Mouse (Mus musculus): ENCODE data around the gene Bpi.

The Bpi gene

DNA sequence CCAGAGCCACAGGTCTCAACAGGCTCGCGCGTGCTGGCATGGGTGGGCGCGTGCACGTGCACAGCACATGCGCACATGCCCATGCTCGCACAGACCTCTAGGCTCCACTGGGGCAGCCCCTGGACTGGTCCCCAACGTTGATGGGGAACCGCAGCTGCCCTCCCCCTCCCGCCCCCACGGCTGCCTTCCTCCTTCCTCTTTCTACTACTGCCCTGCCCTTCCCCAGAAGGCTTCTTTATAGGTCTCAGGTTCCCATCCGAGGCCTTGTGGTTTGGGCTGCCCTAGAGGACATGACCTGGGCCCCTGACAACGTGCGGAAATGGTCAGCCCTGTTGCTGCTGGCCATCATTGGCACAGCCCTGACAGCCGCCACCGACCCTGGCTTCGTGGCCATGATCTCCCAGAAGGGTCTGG lies at the start of gene Bpi:
TSS of gene Bpi (plus strand) at position 90 of the 414 bp plus-strand sequence.
- no peak for DNase-seq

DNA sequence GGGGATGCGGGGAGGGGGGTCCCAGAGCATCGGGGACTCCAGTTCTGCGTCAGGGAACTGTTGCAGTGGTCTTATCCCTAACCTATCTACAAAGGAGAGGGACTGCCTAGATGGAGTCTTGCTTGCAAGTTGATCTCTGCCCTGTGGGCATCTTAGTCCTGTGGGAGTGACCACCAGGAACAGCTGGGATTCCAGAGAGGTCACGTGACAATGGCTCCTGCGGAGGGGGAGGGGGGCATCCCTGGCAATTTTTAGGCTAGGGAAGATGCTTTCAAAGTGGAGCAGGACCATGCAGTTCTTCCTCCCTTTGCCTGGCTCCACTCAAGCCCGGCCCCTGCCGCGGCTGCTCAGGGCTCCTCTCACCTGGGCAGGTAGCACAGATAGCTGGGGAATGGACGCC lies 48.1 kb upstream of the Bpi start:
- DNase-seq, result no peak

DNA sequence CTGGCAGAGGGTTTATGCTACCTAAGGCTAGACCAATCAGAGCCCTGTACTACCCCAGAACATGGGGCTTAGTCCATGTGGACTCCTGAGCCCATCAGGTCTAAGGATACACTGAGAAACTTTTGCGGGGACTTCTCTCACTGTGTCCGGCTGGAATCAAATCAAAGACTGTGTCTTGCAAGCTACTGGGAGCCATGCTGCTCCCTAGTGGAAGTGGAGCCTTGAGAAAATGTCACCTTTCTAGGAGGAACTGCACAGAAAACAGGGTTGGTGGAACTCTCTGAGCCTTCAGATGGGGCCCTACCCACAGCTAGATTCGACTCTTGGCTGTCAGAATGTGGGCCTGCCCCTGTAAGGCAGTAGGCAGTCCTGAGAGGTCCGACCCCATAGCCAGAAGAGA lies 47.4 kb upstream of the Bpi start:
- DNase-seq, result peak; percentile 42

DNA sequence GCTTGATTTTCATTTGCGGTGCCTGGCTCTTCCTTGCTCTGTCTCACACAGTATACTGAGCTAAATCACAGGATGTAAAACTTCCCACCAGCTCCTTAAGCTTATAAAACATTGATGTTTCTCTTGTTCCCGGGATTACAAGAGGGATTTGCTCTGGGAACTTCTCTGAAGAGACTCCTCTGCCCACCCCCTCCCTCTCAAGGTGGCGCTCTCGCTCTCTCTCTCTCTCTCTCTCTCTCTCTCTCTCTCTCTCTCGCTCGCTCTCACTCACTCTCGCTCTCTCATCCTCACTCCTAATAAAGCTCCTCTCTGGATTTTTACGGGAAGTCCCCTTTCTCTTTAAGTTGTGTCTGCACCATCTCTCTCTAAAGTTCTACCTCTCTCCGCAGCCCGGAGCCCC lies 46.9 kb upstream of the Bpi start:
- DNase-seq, result no peak

DNA sequence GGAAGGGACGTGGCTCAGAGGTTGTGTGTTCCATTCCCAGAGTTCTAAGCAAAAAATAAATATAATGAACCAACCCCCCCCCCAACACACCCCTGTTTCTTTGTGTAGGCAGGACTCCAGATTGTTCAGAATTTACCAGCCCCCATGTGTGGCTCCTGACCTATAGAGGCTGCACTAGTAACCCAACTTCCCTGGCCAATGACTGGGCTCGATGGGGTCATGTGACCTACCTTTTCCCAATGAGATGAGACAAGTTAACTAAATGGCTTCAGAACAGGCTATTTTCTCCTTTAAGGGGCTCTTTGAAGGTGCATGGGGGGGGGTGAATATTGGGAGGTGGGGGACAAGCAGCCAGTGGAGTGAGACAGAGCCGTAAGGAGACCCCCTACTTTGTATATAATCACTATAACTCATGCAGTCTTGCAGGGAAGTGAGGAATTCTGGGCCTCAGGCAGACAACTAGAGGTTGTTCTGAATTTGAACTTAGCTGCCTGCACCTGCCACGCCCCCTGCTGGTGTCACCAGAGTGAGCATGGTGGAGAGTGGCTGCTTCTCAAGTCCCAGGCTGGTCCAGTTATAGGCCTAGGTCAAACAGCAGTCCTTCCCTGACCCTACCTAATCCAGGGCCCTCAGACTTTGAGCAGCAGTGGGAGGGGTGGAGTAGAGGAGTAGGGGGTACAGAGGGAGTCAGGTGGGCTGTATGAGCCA lies 46.0 kb upstream of the Bpi start:
- peak; percentile 11 for DNase-seq

DNA sequence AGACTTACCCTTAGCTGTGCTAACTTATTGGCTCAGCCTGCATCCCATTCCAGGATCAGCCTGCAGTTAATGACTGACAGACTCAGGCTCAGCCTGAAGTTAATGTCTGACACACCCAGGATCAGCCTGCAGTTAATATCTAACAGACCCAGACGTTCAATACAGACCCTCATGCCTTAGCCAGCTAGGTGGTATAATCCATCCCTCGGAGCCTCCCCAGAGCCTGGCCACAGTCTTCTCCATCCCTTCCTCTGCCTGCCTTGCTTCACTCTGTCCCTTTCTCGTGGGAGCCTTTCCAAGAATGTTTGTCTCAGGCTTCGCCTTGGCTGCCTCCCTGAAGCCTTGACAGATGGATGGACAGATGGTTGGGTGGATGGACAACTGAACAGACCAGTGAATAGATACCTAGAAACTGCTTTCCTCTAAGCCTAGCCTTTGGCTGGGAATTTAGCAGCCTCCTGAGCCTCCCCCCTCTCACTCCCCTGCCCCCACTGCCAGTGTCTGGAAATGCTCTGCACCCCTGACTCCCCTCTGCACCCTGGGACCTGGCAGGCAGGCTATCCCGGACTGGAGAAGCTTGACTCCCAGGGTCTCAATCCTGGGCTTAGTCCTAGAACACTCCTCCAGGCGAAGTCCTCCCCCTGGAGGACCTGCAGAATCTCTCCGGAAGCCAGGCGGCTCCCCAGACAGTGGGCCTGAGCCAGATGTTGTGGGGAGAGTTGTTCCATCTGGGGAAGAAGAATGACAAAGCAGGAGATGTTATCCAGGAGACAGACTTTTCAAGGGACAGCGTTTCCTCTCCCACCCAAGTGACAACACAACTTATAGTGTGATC lies 42.4 kb upstream of the Bpi start:
- DNase-seq, result no peak

DNA sequence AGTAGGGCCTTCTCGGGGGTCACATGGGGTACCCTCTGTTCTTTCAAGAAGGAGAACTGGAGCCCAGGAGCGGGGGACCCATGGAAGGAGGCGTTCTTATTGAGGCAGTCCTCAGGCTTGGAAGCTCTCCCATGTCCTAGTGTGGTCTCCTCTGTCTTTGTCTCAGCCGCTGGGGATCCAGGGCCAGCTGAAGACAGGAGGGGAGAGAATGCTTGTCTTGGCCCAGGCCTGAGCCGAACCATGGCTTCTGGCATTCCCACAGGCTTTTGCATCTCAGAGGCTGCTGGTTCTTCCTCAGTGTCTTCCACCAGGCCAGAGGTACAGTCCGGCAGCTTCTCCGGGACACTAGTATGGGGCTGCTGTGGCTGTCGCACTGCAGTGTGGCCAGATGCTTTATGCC lies 41.4 kb upstream of the Bpi start:
- no peak for DNase-seq

DNA sequence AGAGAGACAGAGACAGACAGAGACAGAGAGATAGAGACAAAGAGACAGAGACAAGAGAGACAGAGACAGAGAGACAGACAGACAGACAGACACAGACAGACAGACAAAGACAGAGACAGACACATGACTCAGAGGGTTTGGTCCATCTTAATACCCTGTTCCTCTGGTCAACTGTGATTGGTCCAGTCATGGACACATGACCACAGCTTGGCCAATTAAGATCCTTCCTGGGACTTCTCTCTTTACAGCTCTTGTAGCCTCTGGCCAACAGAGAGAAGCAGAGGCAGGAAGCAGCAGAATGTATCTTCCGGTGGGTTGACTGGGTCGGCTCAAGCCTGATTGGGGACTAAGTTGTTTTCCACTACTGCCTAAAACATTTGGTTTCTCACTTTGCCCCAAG lies 38.3 kb upstream of the Bpi start:
- no peak for DNase-seq

DNA sequence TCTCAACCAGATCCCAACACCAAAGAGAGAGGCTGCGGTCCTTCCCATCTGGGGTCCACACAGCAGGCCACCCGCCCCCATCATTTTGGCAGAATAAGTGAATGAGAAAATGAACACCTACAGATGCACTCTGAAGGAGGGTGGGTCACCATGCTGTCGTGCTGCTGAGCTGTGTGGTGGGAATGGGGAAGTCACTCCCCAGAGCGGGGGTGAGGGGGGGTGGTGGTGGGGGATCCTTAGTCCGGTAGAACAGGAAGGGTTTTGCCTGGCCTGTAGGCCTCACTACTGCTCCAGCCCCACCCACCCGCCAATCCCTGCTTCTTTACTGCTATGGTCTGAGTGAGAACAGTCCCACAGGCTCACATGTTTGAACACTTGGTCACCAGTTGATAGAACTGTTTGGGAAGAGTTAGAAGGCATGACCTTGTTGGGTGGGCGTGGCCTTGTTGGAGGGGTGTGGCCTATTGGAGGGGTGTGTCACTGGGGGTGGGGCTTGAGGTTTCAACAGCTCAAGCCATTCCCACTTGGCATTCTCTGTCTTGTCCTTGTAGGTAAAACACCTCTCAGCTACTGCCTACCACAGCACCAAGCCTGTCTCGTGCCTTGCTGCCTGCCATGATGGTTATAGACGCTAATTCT lies 36.3 kb upstream of the Bpi start:
- no peak for DNase-seq

DNA sequence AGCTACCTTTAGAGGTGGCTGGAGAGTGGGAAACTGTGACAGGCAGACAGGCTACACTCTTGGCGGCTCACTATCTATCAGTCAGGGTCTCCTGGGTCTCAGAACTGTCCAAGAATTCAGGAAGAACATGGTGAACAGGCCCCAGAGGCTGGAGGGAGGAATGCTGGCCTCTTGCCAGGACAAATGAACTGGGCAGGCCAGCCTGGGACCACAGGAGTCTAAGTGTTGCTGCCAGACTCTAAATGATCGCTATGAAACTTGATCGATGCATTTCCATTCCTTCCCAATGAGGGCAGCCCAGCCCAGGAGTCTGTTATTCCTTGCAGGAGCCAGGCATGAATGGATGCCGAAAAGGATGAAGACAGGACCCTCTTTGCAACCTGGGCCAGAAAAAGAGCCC lies 35.2 kb upstream of the Bpi start:
- no peak for DNase-seq

DNA sequence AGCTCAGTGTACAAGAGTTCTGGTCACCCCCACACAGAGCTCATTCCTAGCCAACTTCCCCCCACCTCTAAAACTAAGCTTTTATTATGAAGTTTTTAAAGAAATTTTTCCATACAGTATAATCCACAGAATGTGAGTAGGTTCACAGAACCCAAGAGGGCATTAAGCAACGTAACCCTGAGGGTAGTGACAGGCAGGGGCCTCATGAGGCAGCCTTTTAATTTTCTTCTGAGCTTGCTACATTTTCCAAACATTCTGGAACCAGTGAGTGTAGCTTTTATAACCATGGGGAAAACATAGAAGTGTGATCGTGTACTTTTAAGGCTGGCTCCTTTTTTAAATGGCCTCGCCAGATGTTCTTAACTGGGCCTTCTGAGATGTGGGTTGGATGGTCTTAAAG lies 34.4 kb upstream of the Bpi start:
- no peak for DNase-seq

DNA sequence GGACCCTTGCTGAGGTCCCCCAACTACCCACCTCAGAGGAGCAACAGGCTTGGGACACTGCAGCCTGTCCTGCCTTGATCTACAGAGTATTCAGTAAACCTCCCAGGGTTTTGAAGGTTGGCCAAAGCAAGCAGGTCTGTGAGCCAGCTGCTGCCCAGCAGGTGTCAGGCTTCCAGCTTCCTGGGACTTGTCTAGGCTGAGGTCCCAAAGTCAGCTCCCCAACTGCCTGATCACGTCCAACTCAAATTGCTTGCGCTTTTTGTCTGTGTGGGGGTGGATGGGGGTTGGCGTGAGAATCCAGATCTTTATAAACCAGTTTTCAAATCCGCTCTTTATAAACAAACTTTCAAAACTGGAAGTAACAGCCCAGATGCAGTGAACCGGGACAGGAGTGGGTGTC lies 32.6 kb upstream of the Bpi start:
- no peak for DNase-seq

DNA sequence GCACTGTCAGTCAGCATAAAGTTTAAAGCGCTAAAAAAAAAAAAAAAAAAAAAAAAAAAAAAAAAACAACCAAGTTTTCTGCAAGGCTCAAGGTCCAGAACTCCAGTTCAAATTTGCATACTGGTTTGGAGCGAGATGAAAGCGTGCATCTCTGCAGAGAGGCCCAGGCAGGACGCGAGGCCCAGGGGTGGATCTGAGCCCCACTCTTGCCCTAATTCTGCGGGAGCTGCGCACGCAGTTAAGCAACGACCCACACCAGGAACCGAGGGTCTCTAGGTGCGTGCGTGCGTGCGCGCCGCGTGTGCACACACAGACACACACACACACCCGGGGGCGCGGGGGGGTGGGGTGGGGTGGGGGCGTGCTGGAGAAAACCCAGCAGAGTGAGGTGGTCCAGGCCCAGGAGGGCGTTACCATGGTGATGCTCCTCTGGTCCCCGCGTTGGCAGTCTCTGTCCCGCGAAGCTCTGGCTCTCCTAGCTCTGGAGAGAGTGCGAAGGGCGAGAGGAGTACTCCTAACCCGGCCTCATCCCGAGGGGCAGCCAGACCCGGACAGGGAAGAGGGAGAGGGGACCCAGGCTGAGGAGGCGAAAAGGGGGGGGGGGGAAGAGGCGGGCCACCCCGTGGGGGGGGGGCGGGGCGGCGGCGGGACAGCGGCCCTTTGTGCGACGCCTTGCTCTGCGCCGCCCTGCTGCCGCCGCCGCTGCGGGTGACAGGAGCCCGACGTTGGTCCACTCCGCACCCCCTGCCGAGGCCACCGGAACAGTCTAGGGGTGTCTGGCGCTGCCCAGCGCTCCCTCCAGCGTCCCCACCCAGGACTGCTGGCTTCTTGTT lies 29.0 kb upstream of the Bpi start, which contains the start of gene D630003M21Rik:
TSS of gene D630003M21Rik (minus strand) at position 553 of the 833 bp plus-strand sequence.
- no peak for DNase-seq

DNA sequence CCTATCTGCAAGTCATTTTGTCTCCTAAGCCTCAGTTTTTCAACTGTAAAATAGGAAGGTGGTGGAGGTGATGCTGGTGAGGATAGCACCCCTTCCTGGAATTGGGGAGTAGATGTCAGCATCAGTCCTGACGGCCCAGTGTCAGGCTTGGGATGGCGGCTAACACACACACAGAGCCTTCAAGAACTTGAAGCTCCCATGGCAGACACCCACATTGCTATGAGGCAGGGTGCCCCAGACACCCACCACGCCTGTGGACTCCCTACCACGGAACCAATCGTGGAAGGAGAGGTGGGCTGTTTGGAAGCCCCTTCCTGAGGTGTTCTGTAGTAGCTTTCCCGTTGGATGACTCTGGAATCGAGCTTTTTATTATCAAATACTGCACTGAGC lies 28.4 kb upstream of the Bpi start:
- DNase-seq, result no peak

DNA sequence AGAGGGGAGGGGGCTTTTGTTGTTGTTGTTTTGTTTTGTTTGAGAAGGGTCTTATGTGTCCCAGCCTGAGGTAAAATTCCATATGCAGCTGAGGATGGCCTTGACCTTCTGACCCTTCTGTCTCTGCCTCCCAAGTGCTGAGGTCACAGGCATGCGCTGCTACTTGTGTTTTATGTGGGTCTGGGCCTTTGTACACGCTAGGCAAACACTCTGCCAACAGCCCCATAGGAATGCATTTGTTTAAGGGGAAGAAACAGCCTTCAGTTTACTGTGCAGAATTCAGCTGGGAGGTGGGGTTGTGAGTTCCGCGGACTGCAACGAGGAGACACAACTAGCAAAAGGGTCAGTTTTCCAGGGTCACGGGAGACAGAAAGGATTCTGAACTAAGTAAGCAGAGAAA lies 27.3 kb upstream of the Bpi start:
- no peak for DNase-seq

DNA sequence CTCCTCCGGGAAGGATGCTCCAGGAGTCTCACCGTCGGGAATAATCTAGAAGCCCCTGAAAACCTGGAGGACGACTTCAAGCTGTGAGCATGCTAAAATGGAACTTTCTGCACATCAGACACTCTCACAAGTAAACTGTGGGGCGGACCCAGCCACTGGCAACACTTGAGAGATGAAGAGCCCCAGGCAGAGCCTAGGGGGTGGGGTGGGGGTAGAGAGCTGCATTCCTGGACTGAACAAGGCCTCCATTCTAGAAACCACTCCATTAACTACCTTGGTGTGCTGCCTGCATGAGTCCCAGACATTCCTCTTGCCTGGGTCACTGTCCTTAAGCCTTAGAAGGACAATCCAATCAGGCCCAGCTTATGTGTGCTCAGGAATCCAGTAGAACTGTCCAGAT lies 26.8 kb upstream of the Bpi start:
- DNase-seq, result no peak

DNA sequence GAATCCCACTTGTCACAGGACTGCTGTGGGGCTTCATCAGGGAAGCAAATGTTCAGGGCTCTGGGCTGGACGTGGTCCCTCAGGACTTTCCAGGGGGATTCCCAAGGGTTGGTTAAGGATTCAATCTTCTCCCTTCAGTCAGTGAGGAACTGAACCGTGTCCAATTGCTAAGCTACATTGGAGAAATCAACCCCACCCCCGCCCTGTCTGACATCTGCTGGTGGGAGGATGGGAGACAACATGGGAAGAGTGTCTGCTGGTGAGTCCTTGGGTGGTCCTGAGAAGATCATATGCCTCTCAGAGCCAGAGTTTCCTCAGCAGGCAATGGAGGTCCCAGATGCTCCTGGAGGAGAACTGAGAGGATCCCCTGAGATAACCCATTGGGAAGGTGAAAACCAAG lies 25.5 kb upstream of the Bpi start:
- DNase-seq, result no peak

DNA sequence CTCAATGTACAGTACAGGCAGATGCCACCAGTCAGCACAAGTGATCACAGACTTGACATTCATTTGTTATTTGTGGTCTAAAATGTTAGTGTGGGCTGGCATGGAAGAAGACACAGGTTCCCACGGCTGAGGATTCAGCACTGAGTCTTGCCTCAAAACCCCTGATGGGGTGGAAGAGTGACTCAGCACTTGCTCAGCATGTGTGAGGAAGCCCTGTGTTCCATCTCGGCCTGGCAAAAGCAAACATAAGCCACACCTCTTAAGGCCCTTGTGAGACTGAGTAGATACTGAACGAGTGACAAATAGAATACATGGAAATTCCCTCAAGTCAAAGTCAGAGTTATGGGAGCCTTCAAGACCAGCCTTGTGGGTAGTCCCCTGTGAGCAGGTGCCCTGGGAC lies 24.8 kb upstream of the Bpi start:
- no peak for DNase-seq

DNA sequence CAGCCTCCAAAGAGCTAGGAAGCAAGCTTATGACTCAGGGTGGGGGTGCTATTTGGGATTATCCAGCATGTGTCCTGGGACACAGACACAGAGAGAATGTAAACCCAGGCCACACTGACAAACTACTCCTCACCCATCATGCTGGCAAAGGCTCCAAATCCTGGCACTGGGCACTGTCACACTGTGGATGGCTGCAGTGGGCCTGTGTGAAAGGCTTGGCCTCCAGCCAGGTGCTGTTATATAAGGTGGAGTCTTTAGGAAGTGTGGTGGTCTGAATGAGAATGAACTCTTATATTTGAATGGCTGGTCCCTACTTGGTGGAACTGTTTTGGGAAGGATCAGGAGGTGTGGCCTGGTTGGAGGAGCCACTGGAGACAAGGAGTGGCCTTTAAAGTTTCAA lies 21.2 kb upstream of the Bpi start:
- DNase-seq, result no peak

DNA sequence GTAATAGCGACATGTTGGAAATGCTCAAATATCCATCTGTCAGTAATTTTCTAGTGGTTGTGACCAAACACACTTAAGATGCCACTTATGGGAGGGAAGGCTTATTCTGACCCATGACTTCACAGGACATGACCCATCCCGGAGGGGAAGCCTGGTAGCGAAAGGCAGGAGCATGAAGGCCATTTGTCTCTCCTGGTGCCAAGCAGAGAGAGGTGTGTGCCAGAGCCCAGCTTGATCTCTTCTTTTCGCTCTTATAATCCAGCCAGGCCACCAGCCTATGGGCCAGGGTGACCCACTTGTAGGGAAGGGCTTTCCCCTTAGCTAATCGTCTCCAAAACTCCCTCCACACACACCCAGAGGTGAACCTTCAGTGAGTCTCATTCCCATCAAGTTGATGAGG lies 19.8 kb upstream of the Bpi start:
- no peak for DNase-seq

DNA sequence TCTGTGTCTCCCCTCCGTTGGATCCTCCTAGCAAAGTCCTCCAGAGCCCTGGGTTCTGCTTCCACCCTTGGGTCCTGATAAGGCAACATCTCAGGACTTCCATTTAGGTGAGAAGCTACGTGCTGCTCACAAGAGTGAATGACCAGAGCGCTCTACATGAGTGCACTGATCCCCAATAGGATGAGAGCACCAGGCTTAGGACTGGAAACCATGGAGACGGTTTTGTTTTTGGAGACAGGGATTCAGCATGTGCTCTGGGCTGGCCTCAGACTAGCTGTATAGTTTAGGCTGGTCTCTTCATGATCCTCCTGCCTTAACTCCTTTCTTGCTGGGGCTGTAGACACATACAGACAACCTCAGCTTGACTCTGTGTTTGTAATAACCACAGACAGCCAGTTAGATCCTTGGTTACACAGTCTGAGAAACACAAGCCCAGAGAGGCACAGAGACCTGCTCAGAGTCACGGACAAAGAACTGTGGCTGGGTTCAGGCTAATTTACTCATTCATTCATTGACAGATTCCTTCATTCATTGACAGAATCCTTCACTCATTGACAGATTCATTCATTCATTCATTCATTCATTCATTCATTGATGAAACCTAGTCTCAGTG lies 16.7 kb upstream of the Bpi start:
- no peak for DNase-seq

DNA sequence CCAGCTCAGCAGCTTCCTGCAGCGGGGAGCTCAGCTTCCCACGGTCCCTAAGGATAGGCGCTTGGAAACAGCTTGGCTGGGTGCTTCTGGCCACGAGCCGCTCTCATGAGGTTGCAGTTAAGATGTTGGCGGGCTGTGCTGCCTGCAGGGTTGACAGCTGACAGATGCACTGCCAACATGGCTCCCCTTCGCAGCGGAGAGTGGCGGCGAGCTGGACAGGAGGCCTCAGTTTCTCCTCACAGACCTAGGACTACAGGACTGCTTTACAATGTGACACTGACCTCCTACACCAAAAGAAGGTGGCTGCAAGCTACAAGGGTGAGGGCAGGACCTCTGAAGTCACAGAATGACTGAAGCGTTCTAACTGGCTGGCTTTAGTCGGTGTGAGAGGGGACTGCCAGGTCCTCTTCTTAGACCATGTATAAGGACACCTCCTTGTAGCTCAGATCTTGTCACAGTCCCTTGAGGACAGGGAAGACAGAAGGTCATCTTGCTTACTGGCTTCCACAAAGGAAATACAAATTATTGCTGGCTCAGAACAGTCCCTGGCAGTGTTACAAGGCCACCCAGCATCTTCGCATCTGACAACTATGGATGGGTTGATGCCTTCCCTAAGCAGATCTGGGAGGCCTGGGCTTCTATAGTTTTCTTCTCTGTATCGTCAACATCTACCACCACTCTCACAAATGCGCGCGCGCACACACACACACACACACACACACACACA lies 15.6 kb upstream of the Bpi start:
- no peak for DNase-seq
